Mouse (Mus musculus): ENCODE measurements around the gene Cdipt. TPM values are rescaled to one million over a fixed set of nuclear protein-coding genes. Genes with fewer than 3 reads are reported as not detected.

The Cdipt gene
- total RNA-seq (2021), result 10 to 100 TPM; 28.0 to 37.2 TPM
- long read RNA-seq, experiment 1, transcript Cdipt-201 (6 exons, 1,974 nt), result major isoform, 31 of 55 reads
- long read RNA-seq, experiment 1, partial matches to known transcripts, result 1 of 55 reads
- long read RNA-seq, experiment 1, other reads (novel, unspliced or antisense), result 22 of 55 reads
- long read RNA-seq, experiment 2, transcript Cdipt-201 (6 exons, 1,974 nt), result major isoform, 18 of 41 reads
- long read RNA-seq, experiment 2, partial matches to known transcripts, result 3 of 41 reads
- long read RNA-seq, experiment 2, other reads (novel, unspliced or antisense), result 20 of 41 reads

GRCm38 (mm10) chr7:126975893-126975949 lies at the start of gene Cdipt:
Gene Cdipt (plus strand): TSS chr7:126975914.
- intact Hi-C loops (cut with DNase I), result loop anchor here (5.0 kb wide), 1 partner anchor 42 kb away; the partner anchor contains the start of genes Pagr1a and Pagr1b
- no peak for DNase-seq

GRCm38 (mm10) chr7:126926299-126926698 lies 49.4 kb upstream of the Cdipt start:
- intact Hi-C loops (cut with DNase I), result no loop called here
- no peak for DNase-seq

- intact Hi-C loops (cut with DNase I), result no loop called here
- DNase-seq, result peak; percentile 85 to 87
Measured at GRCm38 (mm10) chr7:126928384-126929037, 47.2 kb upstream of the Cdipt start, which contains the start of gene Kctd13. Gene Kctd13 (plus strand): TSS chr7:126928879.

GRCm38 (mm10) chr7:126929046-126929445 lies 46.7 kb upstream of the Cdipt start:
- peak in 1 of 2 experiments; percentile 21 for DNase-seq
- intact Hi-C loops (cut with DNase I), result no loop called here

- no peak for DNase-seq
- intact Hi-C loops (cut with DNase I), result no loop called here
Measured at GRCm38 (mm10) chr7:126932652-126933051, 43.1 kb upstream of the Cdipt start.

- intact Hi-C loops (cut with DNase I), result no loop called here
- DNase-seq, result no peak
Measured at GRCm38 (mm10) chr7:126941171-126941570, 34.5 kb upstream of the Cdipt start.

- intact Hi-C loops (cut with DNase I), result no loop called here
- DNase-seq, result no peak
Measured at GRCm38 (mm10) chr7:126941801-126942200, 33.9 kb upstream of the Cdipt start.

GRCm38 (mm10) chr7:126946530-126946929 lies 29.2 kb upstream of the Cdipt start:
- no peak for DNase-seq
- intact Hi-C loops (cut with DNase I), result loop anchor here (5.0 kb wide), 1 partner anchor 114 kb away; the partner anchor contains the start of gene 4930451I11Rik

GRCm38 (mm10) chr7:126948626-126949025 lies 27.1 kb upstream of the Cdipt start:
- no peak for DNase-seq
- intact Hi-C loops (cut with DNase I), result loop anchor here (5.0 kb wide), 1 partner anchor 116 kb away; the partner anchor contains the start of gene 4930451I11Rik

- intact Hi-C loops (cut with DNase I), result loop anchor here (5.0 kb wide), 1 partner anchor 117 kb away; the partner anchor contains the start of gene 4930451I11Rik
- no peak for DNase-seq
Measured at GRCm38 (mm10) chr7:126949403-126949792, 26.3 kb upstream of the Cdipt start, which contains the start of gene Asphd1. Gene Asphd1 (minus strand): TSS chr7:126949582.

- peak; percentile 80 to 85 for DNase-seq
- intact Hi-C loops (cut with DNase I), result loop anchor here (5.0 kb wide), 1 partner anchor 118 kb away; the partner anchor contains the start of gene 4930451I11Rik
Measured at GRCm38 (mm10) chr7:126949793-126950646, 25.7 kb upstream of the Cdipt start, which contains the start of gene Sez6l2. Gene Sez6l2 (plus strand): TSS chr7:126950563.

GRCm38 (mm10) chr7:126950647-126951615 lies 24.8 kb upstream of the Cdipt start:
- DNase-seq, result no peak
- intact Hi-C loops (cut with DNase I), result no loop called here

GRCm38 (mm10) chr7:126951741-126952140 lies 24.0 kb upstream of the Cdipt start:
- intact Hi-C loops (cut with DNase I), result no loop called here
- DNase-seq, result no peak

- intact Hi-C loops (cut with DNase I), result no loop called here
- no peak for DNase-seq
Measured at GRCm38 (mm10) chr7:126952646-126953045, 23.1 kb upstream of the Cdipt start.

GRCm38 (mm10) chr7:126955125-126955524 lies 20.6 kb upstream of the Cdipt start:
- no peak for DNase-seq
- intact Hi-C loops (cut with DNase I), result no loop called here

GRCm38 (mm10) chr7:126959780-126960179 lies 15.9 kb upstream of the Cdipt start:
- DNase-seq, result no peak
- intact Hi-C loops (cut with DNase I), result loop anchor here (5.0 kb wide), 1 partner anchor 137 kb away; no protein-coding TSS in a partner anchor

- intact Hi-C loops (cut with DNase I), result loop anchor here (5.0 kb wide), 1 partner anchor 139 kb away; no protein-coding TSS in a partner anchor
Measured at GRCm38 (mm10) chr7:126961095-126961494, 14.6 kb upstream of the Cdipt start.

GRCm38 (mm10) chr7:126961965-126962364 lies 13.7 kb upstream of the Cdipt start:
- no peak for DNase-seq
- intact Hi-C loops (cut with DNase I), result loop anchor here (5.0 kb wide), 1 partner anchor 140 kb away; no protein-coding TSS in a partner anchor

More at GRCm38 (mm10) chr7:126961095-126961494, 14.6 kb upstream of the Cdipt start:
- no peak for DNase-seq

- no peak for DNase-seq
- intact Hi-C loops (cut with DNase I), result loop anchor here (5.0 kb wide), 1 partner anchor 141 kb away; no protein-coding TSS in a partner anchor
Measured at GRCm38 (mm10) chr7:126963548-126964286, 12.0 kb upstream of the Cdipt start.
